Mouse (Mus musculus) cerebellum, postnatal 25 days (tissue): ENCODE results near the gene Golt1a.
"Not testable (repeated sequence)": the region's sequence is repeated elsewhere in the genome, so short reads cannot be mapped to it uniquely, and the experiment has no call there.

Source experiments
- DNase-seq, 2 experiments: peaks; one replicate each; pipeline ENCODE4 v3.0.0; 2021; ENCODE audit warnings: mixed read lengths in 2 of 2

The Golt1a gene

GRCm38 (mm10) chr1:133306842-133307241 is 2.8 kb upstream of the Golt1a start:
- peak; percentile 83 to 90 for DNase-seq

GRCm38 (mm10) chr1:133307318-133307717 is 2.3 kb upstream of the Golt1a start:
- DNase-seq, result peak; percentile 46 to 56

DNA sequence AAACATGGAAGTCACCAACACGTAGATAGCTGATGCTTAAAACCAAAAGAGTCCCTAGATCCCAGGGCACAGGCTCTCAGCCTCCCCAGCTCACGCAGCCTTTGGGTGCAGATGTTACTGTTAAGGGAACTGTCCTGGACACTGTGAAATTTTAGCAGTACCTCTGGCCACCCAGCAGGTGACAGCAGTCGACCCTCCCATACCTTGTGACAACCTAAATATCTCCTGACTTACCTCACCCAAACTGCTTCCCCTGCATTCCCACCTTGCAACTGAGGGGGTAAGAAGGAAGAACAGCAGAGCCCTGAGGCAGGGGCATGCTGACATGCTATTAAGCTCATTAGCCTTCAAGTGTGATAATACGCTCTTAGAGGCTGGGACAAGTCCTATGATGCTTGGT is 1.6 kb downstream of the Golt1a start:
- DNase-seq, result no peak

- DNase-seq, result no peak
Measured at GRCm38 (mm10) chr1:133311946-133312345, 2.3 kb downstream of the Golt1a start.

DNA sequence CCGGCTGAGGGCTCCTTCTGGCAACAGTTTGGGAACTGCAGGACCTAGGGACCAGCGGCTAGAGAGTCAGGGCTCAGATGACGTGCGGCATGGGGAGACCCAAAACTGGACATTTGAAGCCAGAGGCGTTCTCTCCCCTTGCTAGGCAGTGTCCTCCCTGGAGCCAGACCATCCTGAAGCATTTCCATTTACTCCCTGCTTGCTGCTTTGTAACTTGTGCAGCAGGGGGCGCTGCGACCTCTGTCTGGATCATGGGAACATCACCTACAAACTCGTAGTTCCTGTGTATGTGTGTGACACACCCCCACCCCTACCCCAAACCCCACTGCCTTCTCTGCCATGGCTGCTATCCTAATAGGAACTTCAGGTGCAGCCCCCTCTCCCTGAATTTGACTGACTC is 4.8 kb downstream of the Golt1a start:
- DNase-seq, result peak; percentile 45 to 70

GRCm38 (mm10) chr1:133315775-133316174 is 6.2 kb downstream of the Golt1a start:
- no peak for DNase-seq

DNA sequence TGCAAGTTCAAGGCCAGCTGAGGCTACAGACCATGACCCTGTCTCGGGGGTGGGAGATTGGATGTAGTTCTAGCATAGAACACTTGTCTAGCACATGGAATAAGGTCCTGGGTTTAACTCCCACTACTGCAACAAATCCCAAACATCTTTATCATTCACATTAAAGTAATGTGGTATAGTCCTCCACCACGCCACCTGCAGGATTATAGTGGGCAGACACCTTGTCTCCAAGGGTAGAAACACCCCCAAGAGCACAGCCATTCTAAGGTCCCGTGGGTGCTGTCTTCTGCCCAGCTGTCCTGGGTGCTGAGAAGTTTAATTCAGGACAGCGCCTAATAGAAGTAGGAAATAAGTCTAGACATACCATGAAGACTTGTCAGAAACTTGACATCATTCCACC is 7.0 kb downstream of the Golt1a start:
- no peak for DNase-seq

- DNase-seq, result no peak
Measured at GRCm38 (mm10) chr1:133317149-133317548, 7.5 kb downstream of the Golt1a start.

GRCm38 (mm10) chr1:133321267-133321925 is 11.8 kb downstream of the Golt1a start, which contains the start of gene Kiss1:
Kiss1 (plus strand) TSS chr1:133321875.
- no peak for DNase-seq

- no peak for DNase-seq
Measured at GRCm38 (mm10) chr1:133323333-133323732, 13.7 kb downstream of the Golt1a start.

GRCm38 (mm10) chr1:133325951-133326350 is 16.4 kb downstream of the Golt1a start:
- DNase-seq, result no peak

GRCm38 (mm10) chr1:133327094-133327493 is 17.5 kb downstream of the Golt1a start:
- DNase-seq, result no peak

GRCm38 (mm10) chr1:133328299-133328795 is 18.7 kb downstream of the Golt1a start:
- no peak for DNase-seq

DNA sequence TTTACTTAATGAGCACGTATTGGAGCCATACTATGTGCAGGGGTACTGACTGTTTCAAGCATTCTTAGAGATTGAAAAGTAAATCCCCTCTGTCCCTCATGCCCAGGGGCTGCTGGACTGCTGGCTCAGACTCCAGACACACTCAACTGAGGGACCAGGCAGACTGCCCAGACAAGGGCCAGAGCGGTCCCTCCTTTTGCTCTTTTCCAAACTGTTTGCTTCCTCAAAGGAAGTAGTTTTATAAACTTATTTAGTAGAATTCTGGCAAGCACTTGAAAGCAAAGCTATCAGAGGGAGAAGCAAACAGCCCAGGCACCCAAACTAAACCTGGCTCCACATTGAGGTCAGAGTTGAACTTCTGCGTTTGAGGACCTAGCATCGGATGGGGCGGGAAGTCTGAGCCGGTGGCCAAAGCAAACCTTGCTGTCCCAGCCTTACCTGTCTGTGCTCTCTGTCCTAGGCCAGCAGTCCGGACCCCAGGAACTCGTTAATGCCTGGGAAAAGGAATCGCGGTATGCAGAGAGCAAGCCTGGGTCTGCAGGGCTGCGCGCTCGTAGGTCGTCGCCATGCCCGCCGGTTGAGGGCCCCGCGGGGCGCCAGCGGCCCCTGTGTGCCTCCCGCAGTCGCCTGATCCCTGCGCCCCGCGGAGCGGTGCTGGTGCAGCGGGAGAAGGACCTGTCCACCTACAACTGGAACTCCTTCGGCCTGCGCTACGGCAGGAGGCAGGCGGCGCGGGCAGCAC is 19.5 kb downstream of the Golt1a start:
- DNase-seq, result peak in 1 of 2 experiments; percentile 8

DNA sequence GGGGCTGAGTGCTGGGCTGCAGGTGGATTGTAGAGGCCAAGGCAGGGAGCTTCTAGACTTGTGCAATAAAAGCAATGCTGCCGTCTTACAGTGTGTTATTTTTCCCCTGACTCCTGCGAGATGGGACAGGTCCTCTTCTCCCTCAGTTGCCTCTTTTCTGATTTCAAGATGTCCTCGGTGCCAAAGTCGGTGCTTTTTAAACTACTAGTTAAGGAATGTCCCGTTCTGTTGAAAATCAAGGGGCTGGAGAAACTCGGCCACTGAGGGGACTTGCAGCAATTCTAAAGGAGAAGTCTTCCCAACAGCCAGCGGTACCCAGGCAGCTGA is 20.0 kb downstream of the Golt1a start:
- no peak for DNase-seq

DNA sequence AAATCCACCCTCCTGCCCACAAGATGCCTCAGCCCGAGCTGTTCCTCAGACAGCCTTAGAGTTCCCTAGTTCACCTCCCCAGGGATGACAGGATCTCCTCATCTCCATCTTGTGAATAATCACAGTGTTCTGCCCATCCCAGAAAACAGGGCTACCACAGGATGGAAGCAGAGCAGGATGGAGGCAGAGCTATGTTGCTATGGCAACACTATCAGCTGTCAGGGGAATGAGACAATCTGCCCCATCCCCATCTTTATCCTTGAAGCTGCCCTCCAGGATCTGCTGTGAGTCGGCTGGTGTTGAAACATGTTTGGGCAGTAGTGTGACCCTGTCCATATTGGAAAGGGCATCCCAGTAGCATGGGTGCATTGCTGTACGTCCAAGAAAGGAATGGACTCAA is 21.5 kb downstream of the Golt1a start:
- no peak for DNase-seq

GRCm38 (mm10) chr1:133332656-133333430 is 23.2 kb downstream of the Golt1a start:
- DNase-seq, result no peak

DNA sequence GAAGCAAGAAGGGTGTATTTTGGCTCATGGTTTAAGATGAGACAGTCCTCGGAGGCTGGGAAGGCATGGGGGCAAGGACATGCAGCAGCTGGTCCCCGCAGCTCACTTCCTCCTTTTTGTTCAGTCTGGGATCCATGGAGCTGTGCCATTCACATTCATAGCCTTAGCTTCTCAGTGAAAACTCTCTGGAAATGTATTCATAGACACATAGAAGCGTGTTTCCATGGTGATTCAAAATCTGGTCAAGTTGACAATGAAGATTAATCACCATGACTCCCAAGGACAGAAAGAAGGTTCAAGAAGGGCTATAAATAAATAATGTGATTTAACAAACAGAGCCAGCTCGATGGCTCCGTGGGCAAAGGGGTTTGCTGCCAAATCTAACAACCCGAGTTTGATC is 24.3 kb downstream of the Golt1a start:
- DNase-seq, result no peak

- not testable (repeated sequence) for DNase-seq
Measured at GRCm38 (mm10) chr1:133340403-133340802, 30.8 kb downstream of the Golt1a start.

DNA sequence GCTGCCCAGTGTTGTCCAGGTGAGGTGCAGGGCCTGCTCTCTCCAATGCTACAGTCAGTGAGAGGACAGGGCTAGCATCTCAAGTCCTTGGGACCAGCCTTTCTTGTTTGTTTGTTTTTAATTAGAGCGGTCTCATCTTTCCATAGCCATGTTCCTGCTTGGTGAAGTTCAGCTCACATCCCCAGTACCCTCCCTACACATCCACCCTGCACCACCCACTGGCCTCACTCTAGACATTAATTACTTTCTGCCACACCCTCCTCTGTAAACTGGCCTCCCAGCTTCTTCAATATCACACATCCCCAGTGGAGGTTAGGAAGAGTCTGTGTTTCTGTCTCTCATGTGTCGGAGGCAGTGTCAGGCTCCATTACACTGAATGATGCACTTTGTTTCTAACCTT is 34.8 kb downstream of the Golt1a start:
- DNase-seq, result no peak

GRCm38 (mm10) chr1:133346531-133346930 is 36.9 kb downstream of the Golt1a start:
- no peak for DNase-seq

DNA sequence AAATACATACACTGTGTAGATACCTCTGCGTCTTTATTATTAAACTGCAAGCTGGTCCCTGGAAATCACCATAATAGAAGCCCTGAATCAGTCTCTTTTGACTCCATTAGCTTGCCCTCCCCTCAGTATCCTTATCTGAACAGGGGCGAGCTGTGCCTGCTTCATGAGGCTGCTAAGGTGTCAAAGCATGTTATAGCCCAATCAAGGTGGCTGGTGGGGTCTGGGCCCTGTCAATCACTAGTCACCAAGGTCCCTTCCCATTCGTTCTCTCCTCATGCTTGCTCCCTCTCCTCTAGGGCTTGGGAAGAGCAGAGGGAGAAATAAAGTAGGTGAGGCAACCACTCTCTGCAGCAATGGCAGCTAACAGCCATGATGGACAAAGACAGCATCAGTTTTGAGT is 37.6 kb downstream of the Golt1a start:
- DNase-seq, result no peak

- no peak for DNase-seq
Measured at GRCm38 (mm10) chr1:133347693-133348520, 38.3 kb downstream of the Golt1a start.
